Mouse (Mus musculus) heart, postnatal 25 days (tissue): ENCODE data around the gene Rpl18. TPM values are rescaled to one million over a fixed set of nuclear protein-coding genes. Genes with fewer than 3 reads are reported as not detected.

Experiments used
- DNase-seq: peaks from one replicate; pipeline ENCODE4 v3.0.0; 2022; ENCODE audit warnings: low spot score
- intact Hi-C: fragments of 180-260 bp; cut with DNase I; formaldehyde crosslinking; loops from one replicate; pipeline ENCODE4 v1.15.1; 2025
- total RNA-seq, 2 experiments: library from RNA; stranded (reverse); gene quantifications; 2 replicates each; pipeline ENCODE4 v1.2.3; 2021

Rpl18 gene
- total RNA-seq, 2 experiments from 2014 or later = 507 to 553 TPM

DNA sequence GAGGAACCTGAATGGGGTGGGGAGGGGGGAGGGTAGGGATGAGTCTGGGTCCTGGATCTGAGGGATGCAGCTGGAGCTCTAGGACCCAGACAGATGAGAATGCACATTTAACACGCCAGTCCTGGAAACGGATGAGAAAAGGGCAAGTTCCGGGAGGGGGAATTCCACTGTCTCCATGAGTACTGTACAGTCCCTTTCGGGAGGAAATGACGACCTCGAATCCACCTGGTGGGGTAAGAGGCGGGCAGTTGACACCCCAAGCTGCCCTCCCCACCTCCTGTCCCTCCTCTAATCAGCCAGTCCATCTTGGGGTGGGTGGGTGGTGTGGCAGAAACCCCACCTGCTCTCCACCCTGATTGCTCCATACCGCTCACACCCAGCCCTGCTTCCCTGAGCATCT is 50.7 kb downstream of the Rpl18 start:
- intact Hi-C loops = no loop called here

DNA sequence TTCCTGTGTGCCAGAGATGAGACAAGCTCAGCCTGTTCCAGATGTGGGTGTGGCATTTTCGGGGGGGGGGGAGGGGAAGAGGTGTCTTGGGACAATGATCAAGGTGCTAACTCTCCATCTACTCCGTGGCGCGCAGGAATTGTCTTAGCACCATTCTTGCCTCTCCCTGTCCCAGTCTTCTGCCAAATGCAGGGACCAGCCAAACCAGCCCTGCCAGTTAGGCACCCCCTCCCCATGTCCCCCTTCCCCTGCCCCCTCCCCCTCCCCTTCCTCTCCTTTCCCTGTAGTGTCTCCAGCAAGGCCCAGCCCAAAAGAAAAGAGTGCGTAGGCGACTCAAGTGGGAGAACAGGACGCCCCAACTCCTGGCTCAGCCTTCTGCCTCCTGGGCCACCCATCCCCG is 51.5 kb downstream of the Rpl18 start:
- DNase-seq = no peak
- intact Hi-C loops = no loop called here

More for the DNA sequence above, 50.7 kb downstream of the Rpl18 start:
- DNase-seq = no peak

DNA sequence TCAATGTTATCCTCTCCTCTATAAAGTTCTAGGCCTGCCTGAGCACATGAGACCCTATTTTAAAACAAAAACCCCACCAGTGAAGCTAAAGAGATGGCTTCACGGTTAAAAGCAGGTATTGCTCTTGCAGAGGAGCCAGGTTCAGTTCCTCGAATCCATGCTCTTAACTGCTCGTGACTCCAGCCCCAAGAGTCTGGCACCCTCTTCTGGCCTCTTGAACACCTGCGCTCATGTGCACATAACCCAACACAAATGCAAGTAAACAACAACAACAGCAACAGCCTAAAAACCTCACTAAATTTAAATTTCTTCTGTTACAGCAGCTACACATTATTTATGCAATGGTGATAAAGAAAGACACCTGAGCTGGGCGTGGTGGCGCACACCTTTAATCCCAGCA is 52.2 kb downstream of the Rpl18 start:
- no peak for DNase-seq
- intact Hi-C loops = no loop called here

Other genes starting within 250 kb of the Rpl18 start
- 10 to 100 TPM; 24.7 to 26.7 TPM for gene Bax, start 248.6 kb upstream of the Rpl18 start, total RNA-seq
- not detected for gene Tulp2, start 233.6 kb upstream of the Rpl18 start, total RNA-seq
- gene Gm45808, start 228.6 kb upstream of the Rpl18 start, total RNA-seq = 1 to 10 TPM; 4.0 to 5.1 TPM
- gene Dhdh, start 226.7 kb upstream of the Rpl18 start, total RNA-seq = 1 to 10 TPM; 5.9 to 6.7 TPM
- 100 to 1,000 TPM; 126 to 129 TPM for gene Nucb1, start 205.1 kb upstream of the Rpl18 start, total RNA-seq
- gene Ppp1r15a, start 189.2 kb upstream of the Rpl18 start, total RNA-seq = 10 to 100 TPM; 22.7 to 23.9 TPM
- gene Plekha4, start 189.1 kb upstream of the Rpl18 start, total RNA-seq = 1 to 10 TPM; 2.2 to 4.7 TPM
- gene Hsd17b14, start 160.6 kb upstream of the Rpl18 start, total RNA-seq = under 1 TPM; 0.18 to 0.59 TPM
- 100 to 1,000 TPM; 188 to 200 TPM for gene Bcat2, start 145.3 kb upstream of the Rpl18 start, total RNA-seq
- not detected for gene Fgf21, start 100.0 kb upstream of the Rpl18 start, total RNA-seq
- not detected for gene Fut1, start 98.2 kb upstream of the Rpl18 start, total RNA-seq
- gene Izumo1, start 93.6 kb upstream of the Rpl18 start, total RNA-seq = under 1 TPM; 0.21 to 0.39 TPM
- 10 to 100 TPM; 26.3 to 33.6 TPM for gene Rasip1, start 88.0 kb upstream of the Rpl18 start, total RNA-seq
- 1 to 10 TPM; 6.0 to 8.4 TPM for gene Mamstr, start 75.5 kb upstream of the Rpl18 start, total RNA-seq
- gene Fut2, start 49.1 kb upstream of the Rpl18 start, total RNA-seq = under 1 TPM; 0.47 to 0.78 TPM
- gene Ntn5, start 31.4 kb upstream of the Rpl18 start, total RNA-seq = under 1 TPM; 0.14 to 0.29 TPM
- under 1 TPM in 1 of 2 experiments, not detected in 1; 0.16 TPM for gene Sec1, start 21.1 kb upstream of the Rpl18 start, total RNA-seq
- 1 to 10 TPM; 2.5 to 3.8 TPM for gene Car11, start 15.6 kb upstream of the Rpl18 start, total RNA-seq
- gene Dbp, start 10.4 kb upstream of the Rpl18 start, total RNA-seq = 100 to 1,000 TPM in 1 of 2 experiments, 10 to 100 TPM in 1; 13.6 to 153 TPM
- gene Sphk2, start 2.5 kb downstream of the Rpl18 start, total RNA-seq = 10 to 100 TPM; 15.8 to 16.7 TPM
- gene Fam83e, start 5.8 kb downstream of the Rpl18 start, total RNA-seq = under 1 TPM; 0.20 to 0.34 TPM
- not detected for gene Spaca4, start 10.4 kb downstream of the Rpl18 start, total RNA-seq
- under 1 TPM in 1 of 2 experiments, not detected in 1; 0.14 TPM for gene Lmtk3, start 68.3 kb downstream of the Rpl18 start, total RNA-seq
- gene Sult2b1, start 69.2 kb downstream of the Rpl18 start, total RNA-seq = not detected
- gene Cyth2, start 99.1 kb downstream of the Rpl18 start, total RNA-seq = 10 to 100 TPM; 63.2 to 65.5 TPM
- under 1 TPM; 0.55 to 0.70 TPM for gene Kcnj14, start 109.3 kb downstream of the Rpl18 start, total RNA-seq
- gene Grwd1, start 115.5 kb downstream of the Rpl18 start, total RNA-seq = 10 to 100 TPM in 1 of 2 experiments, 1 to 10 TPM in 1; 10.0 to 11.2 TPM
- 100 to 1,000 TPM in 1 of 2 experiments, 10 to 100 TPM in 1; 97.5 to 114 TPM for gene Kdelr1, start 157.3 kb downstream of the Rpl18 start, total RNA-seq
- gene Grin2d, start 162.9 kb downstream of the Rpl18 start, total RNA-seq = under 1 TPM; 0.36 to 0.49 TPM
- gene Syngr4, start 181.3 kb downstream of the Rpl18 start, total RNA-seq = not detected
- 100 to 1,000 TPM; 102 to 105 TPM for gene Tmem143, start 181.5 kb downstream of the Rpl18 start, total RNA-seq
- 10 to 100 TPM; 20.9 to 28.7 TPM for gene Emp3, start 205.9 kb downstream of the Rpl18 start, total RNA-seq
- under 1 TPM; 0.68 to 0.75 TPM for gene Ccdc114, start 208.6 kb downstream of the Rpl18 start, total RNA-seq